Mouse (Mus musculus) macrophage (primary cell): ENCODE results near the gene Dapk3. TPM values are rescaled to one million over a fixed set of nuclear protein-coding genes. Genes with fewer than 3 reads are reported as not detected.

Experiments used
- polyA plus RNA-seq: library from polyadenylated mRNA; stranded (reverse); fragments of 250-400 nt; gene quantifications from 3 replicates; pipeline ENCODE4 v1.2.4, GENCODE M21; 2018; ENCODE audit warnings: inconsistent platforms

The Dapk3 gene
- polyA plus RNA-seq, 1 experiment from 2014 or later = 57.0 TPM

Other genes with a start within 250 kb of the Dapk3 start
- 0.88 to 1.1 TPM (median 0.93 TPM) in 3 replicates for gene Gng7, start 168.1 kb upstream of the Dapk3 start, polyA plus RNA-seq
- not detected in 3 replicates for gene Diras1, start 157.3 kb upstream of the Dapk3 start, polyA plus RNA-seq
- 6.1 to 14.7 TPM (median 14.6 TPM) in 3 replicates for gene Slc39a3, start 145.6 kb upstream of the Dapk3 start, polyA plus RNA-seq
- 65.8 to 82.0 TPM (median 68.8 TPM) in 3 replicates for gene Sgta, start 122.8 kb upstream of the Dapk3 start, polyA plus RNA-seq
- gene Thop1, start 113.0 kb upstream of the Dapk3 start, polyA plus RNA-seq = 7.4 to 19.1 TPM (median 9.9 TPM) in 3 replicates
- 0.75 to 1.1 TPM (median 0.85 TPM) in 3 replicates for gene Creb3l3, start 84.1 kb upstream of the Dapk3 start, polyA plus RNA-seq
- 31.4 to 102 TPM (median 93.5 TPM) in 3 replicates for gene Map2k2, start 77.1 kb upstream of the Dapk3 start, polyA plus RNA-seq
- gene Zbtb7a, start 47.8 kb upstream of the Dapk3 start, polyA plus RNA-seq = 48.1 to 55.4 TPM (median 52.8 TPM) in 3 replicates
- 19.6 to 22.5 TPM (median 21.5 TPM) in 3 replicates for gene Pias4, start 15.1 kb upstream of the Dapk3 start, polyA plus RNA-seq
- 749 to 1,081 TPM (median 1,012 TPM) in 3 replicates for gene Eef2, start 6.4 kb upstream of the Dapk3 start, polyA plus RNA-seq
- not detected in 3 replicates for gene 4930442H23Rik, start 844 bp downstream of the Dapk3 start, polyA plus RNA-seq
- gene Nmrk2, start 19.0 kb downstream of the Dapk3 start, polyA plus RNA-seq = not detected in 3 replicates
- gene Atcay, start 47.8 kb downstream of the Dapk3 start, polyA plus RNA-seq = not detected in 3 replicates
- 0.26 to 0.61 TPM (median 0.53 TPM) in 3 replicates for gene Zfr2, start 50.1 kb downstream of the Dapk3 start, polyA plus RNA-seq
- gene Matk, start 69.9 kb downstream of the Dapk3 start, polyA plus RNA-seq = 5.3 to 5.7 TPM (median 5.5 TPM) in 3 replicates
- gene Mrpl54, start 83.9 kb downstream of the Dapk3 start, polyA plus RNA-seq = 39.4 to 78.9 TPM (median 55.8 TPM) in 3 replicates
- 9.8 to 31.4 TPM (median 19.8 TPM) in 3 replicates for gene Apba3, start 84.0 kb downstream of the Dapk3 start, polyA plus RNA-seq
- gene Tjp3, start 108.6 kb downstream of the Dapk3 start, polyA plus RNA-seq = 1.7 to 4.2 TPM (median 3.3 TPM) in 3 replicates
- 63.2 to 85.8 TPM (median 77.1 TPM) in 3 replicates for gene Pip5k1c, start 110.0 kb downstream of the Dapk3 start, polyA plus RNA-seq
- gene Cactin, start 138.1 kb downstream of the Dapk3 start, polyA plus RNA-seq = 14.4 to 21.3 TPM (median 15.1 TPM) in 3 replicates
- not detected in 3 replicates for gene Tbxa2r, start 145.7 kb downstream of the Dapk3 start, polyA plus RNA-seq
- 0.07 TPM in 1 of 3 replicates, not detected in the others for gene Gipc3, start 160.3 kb downstream of the Dapk3 start, polyA plus RNA-seq
- gene Hmg20b, start 167.5 kb downstream of the Dapk3 start, polyA plus RNA-seq = 33.1 to 54.6 TPM (median 42.5 TPM) in 3 replicates
- 129 to 266 TPM (median 167 TPM) in 3 replicates for gene Mfsd12, start 174.5 kb downstream of the Dapk3 start, polyA plus RNA-seq
- 1.5 to 9.8 TPM (median 2.5 TPM) in 3 replicates for gene 4930404N11Rik, start 182.8 kb downstream of the Dapk3 start, polyA plus RNA-seq
- gene Fzr1, start 195.5 kb downstream of the Dapk3 start, polyA plus RNA-seq = 12.9 to 17.0 TPM (median 15.3 TPM) in 3 replicates
- gene Dohh, start 201.4 kb downstream of the Dapk3 start, polyA plus RNA-seq = 21.0 to 48.1 TPM (median 32.0 TPM) in 3 replicates
- gene Gm48551, start 201.5 kb downstream of the Dapk3 start, polyA plus RNA-seq = 0.07 to 1.0 TPM (median 0.46 TPM) in 3 replicates
- gene Gm48552, start 206.0 kb downstream of the Dapk3 start, polyA plus RNA-seq = 0.57 TPM in 1 of 3 replicates, not detected in the others
- gene Smim24, start 210.0 kb downstream of the Dapk3 start, polyA plus RNA-seq = 9.6 to 21.8 TPM (median 14.6 TPM) in 3 replicates